Mouse (Mus musculus): Measurements from ENCODE around the gene Kcng1.

The Kcng1 gene

GRCm38 (mm10) chr2:168260124-168260523 lies 21.4 kb downstream of the Kcng1 start:
- DNase-seq (ENCODE audit: low read depth): no peak

- no peak for DNase-seq (ENCODE audit: low read depth)
Observed at GRCm38 (mm10) chr2:168259046-168259445, 22.5 kb downstream of the Kcng1 start.

- no peak for DNase-seq (ENCODE audit: low read depth)
Observed at GRCm38 (mm10) chr2:168257188-168257587, 24.3 kb downstream of the Kcng1 start.

GRCm38 (mm10) chr2:168256506-168256905 lies 25.0 kb downstream of the Kcng1 start:
- no peak for DNase-seq (ENCODE audit: low read depth)

- no peak for DNase-seq (ENCODE audit: low read depth)
Observed at GRCm38 (mm10) chr2:168253822-168254221, 27.7 kb downstream of the Kcng1 start.

- DNase-seq (ENCODE audit: low read depth): no peak
Observed at GRCm38 (mm10) chr2:168252639-168253292, 28.8 kb downstream of the Kcng1 start.

GRCm38 (mm10) chr2:168250270-168250669 lies 31.3 kb downstream of the Kcng1 start:
- peak; percentile 88 for DNase-seq (ENCODE audit: low read depth)

- peak; percentile 59 for DNase-seq (ENCODE audit: low read depth)
Observed at GRCm38 (mm10) chr2:168248856-168249245, 32.7 kb downstream of the Kcng1 start.

GRCm38 (mm10) chr2:168248167-168248855 lies 33.2 kb downstream of the Kcng1 start:
- DNase-seq (ENCODE audit: low read depth): no peak

- DNase-seq (ENCODE audit: low read depth): no peak
Observed at GRCm38 (mm10) chr2:168245571-168245970, 36.0 kb downstream of the Kcng1 start.

GRCm38 (mm10) chr2:168243278-168243677 lies 38.3 kb downstream of the Kcng1 start:
- no peak for DNase-seq (ENCODE audit: low read depth)

- DNase-seq (ENCODE audit: low read depth): no peak
Observed at GRCm38 (mm10) chr2:168242841-168243240, 38.7 kb downstream of the Kcng1 start.

GRCm38 (mm10) chr2:168238335-168238734 lies 43.2 kb downstream of the Kcng1 start:
- DNase-seq (ENCODE audit: low read depth): no peak

- no peak for DNase-seq (ENCODE audit: low read depth)
Observed at GRCm38 (mm10) chr2:168233286-168233685, 48.2 kb downstream of the Kcng1 start.

- no peak for DNase-seq (ENCODE audit: low read depth)
Observed at GRCm38 (mm10) chr2:168231471-168231829, 50.1 kb downstream of the Kcng1 start.

- no peak for DNase-seq (ENCODE audit: low read depth)
Observed at GRCm38 (mm10) chr2:168230773-168231470, 50.6 kb downstream of the Kcng1 start.

GRCm38 (mm10) chr2:168230026-168230728 lies 51.4 kb downstream of the Kcng1 start, which contains the start of the genes Gm20716, Dpm1 and Mocs3:
Gene Gm20716, minus strand, starts transcription at chr2:168230364.
Gene Dpm1, minus strand, starts transcription at chr2:168230591.
Gene Mocs3, plus strand, starts transcription at chr2:168230622.
- peak; percentile 76 for DNase-seq (ENCODE audit: low read depth)

GRCm38 (mm10) chr2:168229116-168230025 lies 52.2 kb downstream of the Kcng1 start:
- no peak for DNase-seq (ENCODE audit: low read depth)

- DNase-seq (ENCODE audit: low read depth): no peak
Observed at GRCm38 (mm10) chr2:168223326-168223725, 58.2 kb downstream of the Kcng1 start.

- no peak for DNase-seq (ENCODE audit: low read depth)
Observed at GRCm38 (mm10) chr2:168213788-168214397, 67.6 kb downstream of the Kcng1 start.
